Mouse (Mus musculus): ENCODE data around the gene Gm20897.
"Not testable (repeated sequence)": the region's sequence is repeated elsewhere in the genome, so short reads cannot be mapped to it uniquely, and the experiment has no call there.

Gm20897 gene

DNA sequence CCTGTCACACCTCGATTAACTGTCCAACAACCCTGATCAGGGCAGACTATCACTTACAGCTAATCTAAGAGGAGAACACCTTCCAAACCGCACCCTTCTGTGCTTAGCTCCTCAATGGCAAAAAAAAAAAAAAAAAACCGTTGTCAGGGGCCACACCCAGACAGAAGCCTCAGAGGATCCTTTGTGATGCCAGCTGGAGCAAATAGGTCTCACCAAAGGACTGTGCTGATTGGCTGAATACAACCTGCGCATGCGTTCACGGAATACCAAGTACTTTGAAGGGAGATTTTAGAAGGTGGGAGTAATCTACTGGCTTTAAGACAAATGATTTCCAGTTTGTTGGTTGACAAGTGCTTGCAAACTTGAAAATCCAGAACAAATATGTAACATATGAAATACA is at the start of gene Gm20897:
Gene Gm20897 (minus strand): TSS at position 101 of the 400 bp plus-strand sequence.
- not testable (repeated sequence) for DNase-seq (ENCODE audit: low read depth)

Measured in c-Kit-positive CD71-negative TER-119-negative erythroid progenitor cells, embryonic 14.5 days (primary cell).